ENCODE assay signal across 8 mouse cellular contexts in genomic region chr9:108342301-108342831, GRCm38 (mm10). TPM values are rescaled to one million over a fixed set of nuclear protein-coding genes. Genes with fewer than 3 reads are reported as not detected.
A peak's percentile ranks its signal among the peaks of the same experiment; 100 is the strongest.
DNase-seq lines count a peak whose midpoint lies in the region; ATAC-seq lines count a peak whose summit lies in the region.

No protein-coding gene starts in this region.

- ATAC-seq in hindbrain, embryonic 12.5 days (ENCODE audit: low FRiP score) = no peak
- no peak for ATAC-seq in midbrain, embryonic 13.5 days
- no peak for ATAC-seq in hindbrain, embryonic 14.5 days (ENCODE audit: low FRiP score)

- no peaks in the 10 kb centered on the region for H3K9me3 ChIP-seq in hindbrain, embryonic 10.5 days
- no peaks in the 10 kb centered on the region for H3K9me3 ChIP-seq in hindbrain, embryonic 12.5 days (replicated peaks)
- no peaks in the 10 kb centered on the region for H3K9me3 ChIP-seq in midbrain, embryonic 13.5 days
- no peaks in the 10 kb centered on the region for H3K9me3 ChIP-seq in hindbrain, embryonic 14.5 days (ENCODE audit: control insufficient read depth, low read length)

- H3K27ac ChIP-seq in hindbrain, embryonic 10.5 days = 0 out of 2 replicates have a peak overlapping the region, but pooled peaks have one; percentile 12
- H3K27ac ChIP-seq in hindbrain, embryonic 12.5 days = no peak overlapping the region
- H3K27ac ChIP-seq in midbrain, embryonic 13.5 days = no peak overlapping the region
- no peak overlapping the region for H3K27ac ChIP-seq in hindbrain, embryonic 14.5 days

- H3K4me1 ChIP-seq in hindbrain, embryonic 10.5 days (replicated peaks) = peaks cover 39% of the 10 kb centered on the region
- H3K4me1 ChIP-seq in hindbrain, embryonic 12.5 days = peaks cover 20% of the 10 kb centered on the region
- peaks cover 39% of the 10 kb centered on the region for H3K4me1 ChIP-seq in midbrain, embryonic 13.5 days (replicated peaks)
- H3K4me1 ChIP-seq in hindbrain, embryonic 14.5 days (replicated peaks; ENCODE audit: control insufficient read depth, insufficient read depth, low read length) = peaks cover 22% of the 10 kb centered on the region

- H3K9ac ChIP-seq in hindbrain, embryonic 12.5 days = no peak overlapping the region
- no peak overlapping the region for H3K9ac ChIP-seq in midbrain, embryonic 13.5 days (replicated peaks)
- no peak overlapping the region for H3K9ac ChIP-seq in hindbrain, embryonic 14.5 days

- 63% methylated on average over 5 of the region's 5 CpGs for WGBS in hindbrain, embryonic 10.5 days
- 61% methylated on average over 5 of the region's 5 CpGs for WGBS in hindbrain, embryonic 12.5 days
- WGBS in midbrain, embryonic 13.5 days = 67% methylated on average over 5 of the region's 5 CpGs
- 55% methylated on average over 5 of the region's 5 CpGs for WGBS in hindbrain, embryonic 14.5 days

- H3K36me3 ChIP-seq in hindbrain, embryonic 10.5 days = peaks cover 19% of the 10 kb centered on the region
- no peaks in the 10 kb centered on the region for H3K36me3 ChIP-seq in hindbrain, embryonic 12.5 days
- H3K36me3 ChIP-seq in midbrain, embryonic 13.5 days = peaks cover 3% of the 10 kb centered on the region; the same call in 1 of the 2 replicates
- H3K36me3 ChIP-seq in hindbrain, embryonic 14.5 days (replicated peaks; ENCODE audit: control insufficient read depth, insufficient read depth) = no peaks in the 10 kb centered on the region

- DNase-seq in hindbrain, embryonic 10.5 days (ENCODE audit: low spot score) = no peak
- peak; percentile 45 for DNase-seq in brain, adult 2 months (ENCODE audit: low read depth, low spot score)
- DNase-seq in kidney, postnatal 36 days = peak; percentile 71 to 88
- peak; percentile 49 for DNase-seq in skeletal muscle tissue, adult 2 months (ENCODE audit: low read depth, low spot score)
- no peak for DNase-seq in cerebellum, postnatal 4 days (ENCODE audit: low spot score in 2 of 2)
- DNase-seq in hindbrain, embryonic 14.5 days (ENCODE audit: low spot score) = no peak

- no peak overlapping the region for H3K4me3 ChIP-seq in hindbrain, embryonic 10.5 days
- no peak overlapping the region for H3K4me3 ChIP-seq in hindbrain, embryonic 12.5 days
- H3K4me3 ChIP-seq in midbrain, embryonic 13.5 days (replicated peaks) = no peak overlapping the region
- no peak overlapping the region for H3K4me3 ChIP-seq in hindbrain, embryonic 14.5 days (replicated peaks; ENCODE audit: low read length)

- H3K27me3 ChIP-seq in hindbrain, embryonic 10.5 days (ENCODE audit: insufficient read depth, poor library complexity, severe bottlenecking) = no peaks in the 10 kb centered on the region
- no peaks in the 10 kb centered on the region for H3K27me3 ChIP-seq in hindbrain, embryonic 12.5 days
- H3K27me3 ChIP-seq in midbrain, embryonic 13.5 days = no peaks in the 10 kb centered on the region
- no peaks in the 10 kb centered on the region for H3K27me3 ChIP-seq in hindbrain, embryonic 14.5 days (ENCODE audit: control insufficient read depth, insufficient read depth, low read length)

- H3K4me2 ChIP-seq in hindbrain, embryonic 12.5 days (replicated peaks) = no peak overlapping the region
- no peak overlapping the region for H3K4me2 ChIP-seq in midbrain, embryonic 13.5 days (replicated peaks)
- no peak overlapping the region for H3K4me2 ChIP-seq in hindbrain, embryonic 14.5 days (replicated peaks)

RNA-seq across cellular contexts. Expression of gene Gpx1, which starts 3.7 kb away (rescaled TPM):
- 816 and 892 TPM in 2 replicates for polyA plus RNA-seq in hindbrain, embryonic 10.5 days (2016; fragmentation: Nextera tagmentation; extraction: Ambion mirVana)
- polyA plus RNA-seq in hindbrain, embryonic 12.5 days (2016; fragmentation: Nextera tagmentation; extraction: Ambion mirVana) = 647 and 730 TPM in 2 replicates
- 474 and 511 TPM in 2 replicates for polyA plus RNA-seq in midbrain, embryonic 13.5 days (2015; fragmentation: Nextera tagmentation; extraction: Ambion mirVana)
- 462 and 488 TPM in 2 replicates for polyA plus RNA-seq in hindbrain, embryonic 14.5 days (2014; fragmentation: Nextera tagmentation; extraction: Ambion mirVana)

RNA-seq across cellular contexts. Expression of gene Usp4, which starts 5.3 kb away (rescaled TPM):
- 124 and 128 TPM in 2 replicates for polyA plus RNA-seq in hindbrain, embryonic 10.5 days (2016; fragmentation: Nextera tagmentation; extraction: Ambion mirVana)
- 133 and 137 TPM in 2 replicates for polyA plus RNA-seq in hindbrain, embryonic 12.5 days (2016; fragmentation: Nextera tagmentation; extraction: Ambion mirVana)
- polyA plus RNA-seq in midbrain, embryonic 13.5 days (2015; fragmentation: Nextera tagmentation; extraction: Ambion mirVana) = 143 and 146 TPM in 2 replicates
- polyA plus RNA-seq in hindbrain, embryonic 14.5 days (2014; fragmentation: Nextera tagmentation; extraction: Ambion mirVana) = 127 TPM in 2 replicates

RNA-seq across cellular contexts. Expression of gene Tcta, which starts 36.4 kb away (rescaled TPM):
- polyA plus RNA-seq in hindbrain, embryonic 10.5 days (2016; fragmentation: Nextera tagmentation; extraction: Ambion mirVana) = 20.7 and 32.7 TPM in 2 replicates
- 43.0 and 44.2 TPM in 2 replicates for polyA plus RNA-seq in hindbrain, embryonic 12.5 days (2016; fragmentation: Nextera tagmentation; extraction: Ambion mirVana)
- polyA plus RNA-seq in midbrain, embryonic 13.5 days (2015; fragmentation: Nextera tagmentation; extraction: Ambion mirVana) = 52.6 and 57.5 TPM in 2 replicates
- polyA plus RNA-seq in hindbrain, embryonic 14.5 days (2014; fragmentation: Nextera tagmentation; extraction: Ambion mirVana) = 49.5 and 59.9 TPM in 2 replicates

RNA-seq across cellular contexts. Expression of gene Rhoa, which starts 36.4 kb away (rescaled TPM):
- polyA plus RNA-seq in hindbrain, embryonic 10.5 days (2016; fragmentation: Nextera tagmentation; extraction: Ambion mirVana) = 271 and 385 TPM in 2 replicates
- 332 and 340 TPM in 2 replicates for polyA plus RNA-seq in hindbrain, embryonic 12.5 days (2016; fragmentation: Nextera tagmentation; extraction: Ambion mirVana)
- 288 and 306 TPM in 2 replicates for polyA plus RNA-seq in midbrain, embryonic 13.5 days (2015; fragmentation: Nextera tagmentation; extraction: Ambion mirVana)
- 206 and 214 TPM in 2 replicates for polyA plus RNA-seq in hindbrain, embryonic 14.5 days (2014; fragmentation: Nextera tagmentation; extraction: Ambion mirVana)

RNA-seq across cellular contexts. Expression of gene Amt, which starts 45.7 kb away (rescaled TPM):
- polyA plus RNA-seq in hindbrain, embryonic 10.5 days (2016; fragmentation: Nextera tagmentation; extraction: Ambion mirVana) = 31.4 and 34.7 TPM in 2 replicates
- polyA plus RNA-seq in hindbrain, embryonic 12.5 days (2016; fragmentation: Nextera tagmentation; extraction: Ambion mirVana) = 22.1 and 25.9 TPM in 2 replicates
- polyA plus RNA-seq in midbrain, embryonic 13.5 days (2015; fragmentation: Nextera tagmentation; extraction: Ambion mirVana) = 33.6 and 35.5 TPM in 2 replicates
- 18.6 and 24.4 TPM in 2 replicates for polyA plus RNA-seq in hindbrain, embryonic 14.5 days (2014; fragmentation: Nextera tagmentation; extraction: Ambion mirVana)

Comparison
In these comparisons a context has a peak if more than half of its experiments do, and no peak if none do; other contexts are left out.
1. DNase-seq: peak in brain, adult 2 months (single experiment), kidney, postnatal 36 days (2 of 2) and skeletal muscle tissue, adult 2 months (single experiment); none in hindbrain, embryonic 10.5 days (single experiment), cerebellum, postnatal 4 days (0 of 2) and hindbrain, embryonic 14.5 days (single experiment).